Mouse (Mus musculus): ENCODE measurements around the gene Nek1. TPM values are rescaled to one million over a fixed set of nuclear protein-coding genes. Genes with fewer than 3 reads are reported as not detected.
A peak's percentile ranks its signal among the peaks of the same experiment; 100 is the strongest.

The Nek1 gene
- polyA plus RNA-seq, 1 experiment, result 11.0 TPM

DNA sequence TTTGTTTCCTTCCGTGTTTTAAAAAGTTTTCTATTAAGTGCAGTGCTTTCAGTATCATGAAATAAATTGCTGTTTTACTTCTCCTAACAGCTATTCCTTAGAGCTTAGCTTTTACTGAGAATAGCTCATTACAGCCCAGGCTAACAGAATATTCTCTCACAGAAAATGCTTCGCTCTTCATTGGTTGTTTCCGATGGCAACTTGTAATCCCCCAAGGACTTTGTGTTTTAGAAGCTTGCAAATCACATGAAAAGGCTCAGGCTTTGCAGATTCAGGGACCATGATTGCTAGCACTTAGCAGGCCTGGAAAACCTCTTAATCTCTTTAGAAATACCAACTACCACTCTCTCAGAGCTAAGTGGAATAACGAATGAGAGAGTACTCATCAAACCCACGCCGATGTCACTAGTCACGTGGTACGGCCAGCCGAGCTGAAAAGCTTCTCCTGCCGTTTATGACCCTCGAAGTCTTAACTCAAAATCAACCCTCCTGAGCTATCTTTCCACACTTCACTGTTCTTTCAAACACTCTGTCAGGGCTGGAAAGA is 185.7 kb downstream of the Nek1 start:
- peaks cover 2% of the 10 kb centered on the region for H3K4me1 ChIP-seq (ENCODE audit: control insufficient read depth, insufficient read depth, low read length)
- no peak overlapping the region for H3K27ac ChIP-seq (ENCODE audit: control insufficient read depth, insufficient read depth, low read depth, low read length)
- peak overlapping the region; percentile 64 for H3K4me3 ChIP-seq (ENCODE audit: control insufficient read depth, low read depth, low read length)
- no peaks in the 10 kb centered on the region for H3K36me3 ChIP-seq (ENCODE audit: control insufficient read depth, insufficient read depth, low read length)
- TF ChIP-seq CTCF (IDR thresholded peaks at IDR 0.05; ENCODE audit: control insufficient read depth, insufficient read depth, insufficient replicate concordance, low read depth, low read length) (no peak), POLR2A (IDR thresholded peaks at IDR 0.05; ENCODE audit: control insufficient read depth, low read depth, low read length) (no peak)
- H3K27me3 ChIP-seq (ENCODE audit: control insufficient read depth, insufficient read depth, low read length), result no peaks in the 10 kb centered on the region

Other genes starting within 250 kb of the Nek1 start
- 8.3 and 12.0 TPM in 2 replicates for gene Hpf1, start 102.8 kb upstream of the Nek1 start, polyA plus RNA-seq (2012; rRNA removed)
- gene Clcn3, start 9.9 kb upstream of the Nek1 start, polyA plus RNA-seq (2012; rRNA removed), result 13.2 and 15.6 TPM in 2 replicates
- gene Sh3rf1, start 230.7 kb downstream of the Nek1 start, polyA plus RNA-seq (2012; rRNA removed), result 2.2 and 2.3 TPM in 2 replicates